Mouse (Mus musculus) bone marrow, adult 2 months (tissue): ENCODE results near the gene Inava.

Source experiments
- CTCF ChIP-seq: fragments of 200-500 bp; IDR thresholded peaks from 2 replicates; pipeline ENCODE4 v1.5.1; 2011; ENCODE audit warnings: low read length, control low read depth; ENCODE audit not compliant: control insufficient read depth, insufficient read depth
- POLR2A ChIP-seq: fragments of 200-500 bp; IDR thresholded peaks from 2 replicates; pipeline ENCODE4 v1.6.1; 2011; ENCODE audit warnings: low read depth, mild to moderate bottlenecking, control low read depth, low read length, borderline replicate concordance; ENCODE audit not compliant: control insufficient read depth

DNA sequence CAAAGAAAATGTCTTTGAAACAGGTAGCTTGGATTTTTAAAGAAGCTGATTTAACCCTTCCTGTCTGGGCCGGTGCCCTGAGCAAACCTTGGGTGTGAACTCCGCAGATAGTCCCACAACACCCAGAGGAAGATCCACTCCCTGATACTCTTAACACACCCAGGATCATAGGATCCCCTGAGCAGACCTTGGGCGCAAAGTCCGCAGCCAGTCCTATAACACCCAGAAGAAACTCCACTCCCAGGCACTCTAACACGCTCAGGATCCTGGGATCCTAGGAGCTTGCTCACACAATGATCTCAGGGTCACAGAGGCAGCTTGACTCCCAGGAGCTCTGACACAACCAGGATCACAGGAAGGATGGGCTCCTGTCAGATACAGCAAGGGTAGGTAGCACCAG, 44.0 kb downstream of the Inava start:
- no peak for TF ChIP-seq CTCF
- TF ChIP-seq POLR2A = no peak
